8 mouse cellular contexts compared by ENCODE assay signal in the genomic region with DNA sequence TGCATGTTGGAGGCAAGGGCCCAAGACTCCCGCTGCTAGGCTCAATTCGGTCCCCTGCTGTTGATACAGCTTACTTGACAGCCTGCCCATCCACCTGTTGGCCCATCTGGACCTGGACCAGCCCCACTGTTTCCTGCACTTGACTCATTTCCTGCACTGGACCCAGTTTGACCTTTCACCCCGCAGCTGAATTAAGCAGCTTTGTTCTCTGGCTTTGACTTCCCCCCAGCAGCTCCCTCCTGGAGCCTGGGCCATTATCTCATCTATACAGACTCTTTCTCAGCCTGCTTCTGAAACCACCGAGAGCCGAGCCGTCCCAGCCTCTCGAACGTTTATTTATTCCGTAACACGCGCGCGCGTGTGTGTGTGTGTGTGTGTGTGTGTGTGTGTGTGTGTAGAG. TPM values are rescaled to one million over a fixed set of nuclear protein-coding genes. Genes with fewer than 3 reads are reported as not detected.
DNase-seq lines count a peak whose midpoint lies in the region; ATAC-seq and TF ChIP-seq lines count a peak whose summit lies in the region.

No protein-coding gene starts in this region.

- H3K27ac ChIP-seq in CH12.LX (ENCODE audit: insufficient read depth, low read depth): no peak overlapping the region
- no peak overlapping the region for H3K27ac ChIP-seq in lung, embryonic 16.5 days (ENCODE audit: low read length)
- no peak overlapping the region for H3K27ac ChIP-seq in left cerebral cortex, adult 2 months

- peak; percentile 71; the same call in 1 of the 2 replicates for ATAC-seq in lung, embryonic 16.5 days (ENCODE audit: low read depth)

- peak; percentile 13 for DNase-seq in gastrocnemius, adult 18-20 months (ENCODE audit: low spot score)
- DNase-seq in gastrocnemius, postnatal 36 days: no peak
- DNase-seq in CH12.LX (ENCODE audit: extremely low read depth): peak; percentile 12
- peak; percentile 31 to 40 for DNase-seq in cerebellum, postnatal 36 days
- DNase-seq in heart, postnatal 10 days: peak; percentile 52 to 66
- DNase-seq in left cerebral cortex, adult 2 months (ENCODE audit: extremely low spot score in 1 of 2, low spot score in 2 of 2): no peak
- no peak for DNase-seq in B cell, adult 2 months

- no peak for TF ChIP-seq POLR2A in CH12.LX (IDR thresholded peaks at IDR 0.05; ENCODE audit: low read depth, low read length)

- WGBS in lung, embryonic 16.5 days: 31% methylated on average over 14 of the region's 14 CpGs

- H3K4me3 ChIP-seq in CH12.LX (replicated peaks in 1 of 3; ENCODE audit: low read depth in 2 of 3, low read length in 2 of 3, poor library complexity in 1 of 3): no peak overlapping the region
- H3K4me3 ChIP-seq in lung, embryonic 16.5 days (ENCODE audit: low read length): no peak overlapping the region
- no peak overlapping the region for H3K4me3 ChIP-seq in left cerebral cortex, adult 2 months

- H3K79me2 ChIP-seq in CH12.LX (replicated peaks; ENCODE audit: control insufficient read depth, extremely low read depth, insufficient read depth, poor library complexity, severe bottlenecking): no peaks in the 10 kb centered on the region

- peaks cover 3 to 6% of the 10 kb centered on the region in 2 experiments; a peak in 3 of 4 replicates for H3K4me1 ChIP-seq in CH12.LX (ENCODE audit: control insufficient read depth in 1 of 2, insufficient read depth in 2 of 2)
- H3K4me1 ChIP-seq in lung, embryonic 16.5 days (replicated peaks; ENCODE audit: control insufficient read depth, insufficient read depth, low read length): no peaks in the 10 kb centered on the region

- no peak for TF ChIP-seq CTCF in CH12.LX (conservative IDR thresholded peaks at IDR 0.05 in 1 of 2, IDR thresholded peaks at IDR 0.05 in 1 of 2; ENCODE audit: low read depth in 2 of 2, low read length in 2 of 2)
- TF ChIP-seq CTCF in left cerebral cortex, adult 2 months (IDR thresholded peaks at IDR 0.05): no peak

- no peak overlapping the region for H3K9ac ChIP-seq in CH12.LX (ENCODE audit: insufficient read depth, low read depth)
- H3K9ac ChIP-seq in lung, embryonic 16.5 days (ENCODE audit: low read length): no peak overlapping the region

- no peaks in the 10 kb centered on the region for H3K36me3 ChIP-seq in CH12.LX (replicated peaks in 1 of 2; ENCODE audit: control insufficient read depth in 1 of 2, insufficient read depth in 1 of 2, low read length in 1 of 2)
- no peaks in the 10 kb centered on the region for H3K36me3 ChIP-seq in lung, embryonic 16.5 days (ENCODE audit: control insufficient read depth, insufficient read depth, low read length)

- H3K9me3 ChIP-seq in CH12.LX (replicated peaks; ENCODE audit: low read length): no peaks in the 10 kb centered on the region
- H3K9me3 ChIP-seq in lung, embryonic 16.5 days (ENCODE audit: control insufficient read depth, low read length): no peaks in the 10 kb centered on the region

- peak; percentile 24; the same call in 1 of the 2 replicates for TF ChIP-seq EP300 in CH12.LX (IDR thresholded peaks at IDR 0.05; ENCODE audit: low read length)

- no peak for TF ChIP-seq RAD21 in CH12.LX (IDR thresholded peaks at IDR 0.05; ENCODE audit: low read depth, low read length)

- no peaks in the 10 kb centered on the region for H3K27me3 ChIP-seq in CH12.LX (replicated peaks)
- H3K27me3 ChIP-seq in lung, embryonic 16.5 days (ENCODE audit: control insufficient read depth, insufficient read depth, low read depth, low read length): no peaks in the 10 kb centered on the region

- dilution Hi-C loops in CH12.LX (cut with MboI; ENCODE audit: extremely low pct_ligation_motif_present, extremely low pct_unique_long_range_greater_than_20kb, low sequenced_read_pairs): no loop called here

- in situ Hi-C loops in CH12.LX (cut with MboI; ENCODE audit: low pct_ligation_motif_present, low pct_unique_long_range_greater_than_20kb, low sequenced_read_pairs): no loop called here

- intact Hi-C loops in gastrocnemius, postnatal 36 days (cut with DNase I): no loop called here
- intact Hi-C loops in heart, postnatal 10 days (cut with DNase I): no loop called here
- intact Hi-C loops in left cerebral cortex, adult 2 months (cut with DNase I): no loop called here

- H3K4me2 ChIP-seq in CH12.LX (ENCODE audit: insufficient read depth, low read depth, poor library complexity, severe bottlenecking): no peak overlapping the region
- no peak overlapping the region; the same call in 1 of the 2 replicates for H3K4me2 ChIP-seq in lung, embryonic 16.5 days (ENCODE audit: low read depth, low read length)

TF ChIP-seq in CH12.LX, 34 proteins besides CTCF, POLR2A, EP300 and RAD21:
- 0 out of 2 replicates have a peak, but pooled peaks have one; percentile 19 for TF ChIP-seq CHD2 (IDR thresholded peaks at IDR 0.05; ENCODE audit: low read length)
- no peak for TF ChIP-seq MAX (IDR thresholded peaks at IDR 0.05; ENCODE audit: low read length)
- 0 out of 2 replicates have a peak, but pooled peaks have one; percentile 17 for TF ChIP-seq IRF4 (IDR thresholded peaks at IDR 0.05; ENCODE audit: low read depth, low read length)
- TF ChIP-seq MXI1 (IDR thresholded peaks at IDR 0.05; ENCODE audit: low read depth, low read length): no peak
- TF ChIP-seq TCF12 (IDR thresholded peaks at IDR 0.05; ENCODE audit: low read depth, low read length): peak; percentile 43; the same call in 1 of the 2 replicates
- no peak for TF ChIP-seq USF2 (conservative IDR thresholded peaks at IDR 0.05; ENCODE audit: low read depth, low read length)
- no peak for TF ChIP-seq E2F4 (IDR thresholded peaks at IDR 0.05; ENCODE audit: insufficient replicate concordance, low read depth, low read length)

RNA-seq across cellular contexts. Expression of a gene that starts 3.9 kb away (rescaled TPM):
- under 1 TPM in 1 of 2 experiments, not detected in 1; 0.17 TPM for total RNA-seq in gastrocnemius, adult 18-20 months (2021)
- total RNA-seq in gastrocnemius, postnatal 36 days (2021): not detected
- 2.0 and 2.8 TPM in 2 replicates for total RNA-seq in CH12.LX (2012; rRNA removed)
- 1.3 and 1.9 TPM in 2 replicates for total RNA-seq in CH12.LX (2014; rRNA removed)
- 1.6 and 1.7 TPM in 2 replicates for polyA plus RNA-seq in CH12.LX (2012; ENCODE audit: insufficient read length, low read depth)
- under 1 TPM; 0.17 to 0.24 TPM for total RNA-seq in heart, postnatal 10 days (2021)
- 0.44 and 1.6 TPM in 2 replicates for polyA plus RNA-seq in lung, embryonic 16.5 days (2015; fragmentation: Nextera tagmentation; extraction: Ambion mirVana)
- under 1 TPM; 0.29 to 0.30 TPM for total RNA-seq in left cerebral cortex, adult 2 months (2021)

Comparison
In these comparisons a context has a peak if more than half of its experiments do, and no peak if none do; other contexts are left out.
1. DNase-seq: peak in gastrocnemius, adult 18-20 months (single experiment), CH12.LX (single experiment), cerebellum, postnatal 36 days (2 of 2) and heart, postnatal 10 days (2 of 2); none in gastrocnemius, postnatal 36 days (0 of 2), left cerebral cortex, adult 2 months (0 of 2) and B cell, adult 2 months (0 of 2).